Mouse (Mus musculus) common myeloid progenitor, adult 5-6 weeks (primary cell): ENCODE data around the gene Ip6k1. TPM values are rescaled to one million over a fixed set of nuclear protein-coding genes. Genes with fewer than 3 reads are reported as not detected.

ENCODE experiments used
- ATAC-seq: replicated peaks from 2 replicates; pipeline ENCODE4 v1.8.0; 2016; ENCODE audit warnings: low read depth, mild to moderate bottlenecking, moderate TSS enrichment, inconsistent platforms; ENCODE audit not compliant: poor library complexity, severe bottlenecking
- total RNA-seq: library from RNA; stranded (forward); fragments of 200-1000, 187-1606 nt; gene quantifications from 2 replicates; pipeline ENCODE4 v1.2.3, GENCODE M21; 2017

Gene Ip6k1
- total RNA-seq, 1 experiment from 2014 or later = 169 TPM

DNA sequence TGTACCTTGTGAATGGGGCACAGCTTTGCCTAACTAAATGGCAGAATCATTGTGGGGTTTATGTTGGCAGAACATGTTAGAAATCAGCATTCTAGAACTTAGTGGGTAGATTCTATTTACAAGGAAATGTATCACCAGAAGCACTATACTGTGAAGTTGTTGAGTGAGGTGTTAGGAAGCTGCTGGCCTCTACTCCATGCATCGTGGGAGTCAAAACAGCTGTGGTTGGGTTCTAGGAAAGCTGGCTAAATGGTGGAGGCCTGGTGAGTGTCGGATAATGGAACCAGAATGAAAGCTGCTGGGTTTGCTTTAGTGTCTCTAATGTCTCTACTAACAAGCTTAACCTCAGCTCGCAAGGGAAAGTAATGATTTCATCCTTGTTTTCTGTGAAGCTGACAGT is 14.8 kb downstream of the Ip6k1 start:
- no peak for ATAC-seq

DNA sequence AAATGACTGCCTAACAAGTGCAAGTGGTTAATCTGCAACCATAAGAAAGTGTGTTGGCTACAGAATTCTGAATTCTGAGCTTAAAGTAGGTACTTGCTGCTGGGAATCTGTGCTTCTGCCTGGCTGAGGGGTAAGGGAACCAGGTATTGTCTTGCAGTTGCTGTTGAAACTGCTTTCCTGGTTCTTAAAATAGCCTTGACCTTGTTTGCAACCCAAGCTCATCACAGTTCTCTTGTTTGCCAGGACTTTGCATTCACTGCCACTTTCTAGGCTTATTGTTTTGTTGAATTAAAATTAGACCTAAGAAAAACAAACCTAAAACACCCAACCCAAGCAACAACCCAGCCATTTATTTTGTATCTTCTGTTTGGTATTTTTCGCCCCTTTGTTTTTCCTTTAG is 18.4 kb downstream of the Ip6k1 start:
- ATAC-seq = no peak

DNA sequence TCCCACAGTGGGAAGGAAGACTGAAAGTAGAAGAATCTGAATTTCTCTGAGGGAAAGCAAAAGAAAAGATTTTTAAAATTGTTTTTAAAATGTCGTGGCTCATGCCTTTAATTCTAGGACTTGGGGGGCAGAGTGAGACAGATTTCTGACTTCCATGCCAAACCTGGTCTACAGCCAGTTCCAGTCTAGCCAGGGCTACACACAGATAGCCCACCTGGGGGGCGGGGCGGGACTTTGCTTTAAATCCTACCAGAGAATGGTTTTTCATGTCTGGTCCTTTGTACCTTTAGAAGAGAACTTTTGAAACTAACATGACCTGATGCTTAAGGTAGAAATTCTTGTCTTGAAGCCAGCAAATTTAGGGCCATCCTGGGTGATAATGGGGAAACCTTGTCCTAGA is 20.9 kb downstream of the Ip6k1 start:
- no peak for ATAC-seq

DNA sequence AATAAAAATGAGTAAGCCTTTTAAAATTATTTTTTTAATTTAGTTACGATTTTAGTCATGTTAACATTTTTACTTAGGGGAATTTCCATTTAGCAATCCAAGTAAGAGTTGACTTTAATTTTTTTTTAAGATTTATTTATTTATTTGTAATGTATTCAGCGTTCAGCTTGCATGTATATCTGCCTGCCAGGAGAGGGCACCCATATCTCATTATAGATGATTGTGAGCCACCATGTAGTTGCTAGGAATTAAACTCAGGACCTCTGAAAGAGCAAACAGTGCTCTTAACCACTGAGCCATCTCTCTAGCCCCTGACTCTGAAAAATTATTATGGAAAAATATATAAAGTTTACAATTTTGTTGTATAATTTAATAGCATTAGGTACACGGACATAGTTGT is 24.3 kb downstream of the Ip6k1 start:
- ATAC-seq = no peak

DNA sequence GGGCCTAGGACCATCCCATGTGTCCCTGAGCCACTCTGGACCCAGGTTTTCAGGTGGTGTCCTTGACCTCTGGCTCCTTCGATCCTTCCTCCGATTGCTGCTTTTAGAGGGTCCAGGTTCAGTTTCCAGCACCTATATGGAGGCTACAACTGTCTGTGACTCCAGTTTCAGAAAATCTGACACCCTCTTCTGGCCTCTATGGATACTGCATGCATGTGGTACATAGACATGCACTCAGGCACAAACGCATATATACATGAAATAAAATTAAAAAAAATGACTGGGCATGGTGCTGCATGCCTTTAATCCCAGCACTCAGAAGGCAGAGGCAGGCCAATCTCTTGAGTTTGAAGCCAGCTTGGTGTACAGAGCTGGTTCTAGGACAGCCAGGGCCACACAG is 25.6 kb downstream of the Ip6k1 start:
- ATAC-seq = no peak

DNA sequence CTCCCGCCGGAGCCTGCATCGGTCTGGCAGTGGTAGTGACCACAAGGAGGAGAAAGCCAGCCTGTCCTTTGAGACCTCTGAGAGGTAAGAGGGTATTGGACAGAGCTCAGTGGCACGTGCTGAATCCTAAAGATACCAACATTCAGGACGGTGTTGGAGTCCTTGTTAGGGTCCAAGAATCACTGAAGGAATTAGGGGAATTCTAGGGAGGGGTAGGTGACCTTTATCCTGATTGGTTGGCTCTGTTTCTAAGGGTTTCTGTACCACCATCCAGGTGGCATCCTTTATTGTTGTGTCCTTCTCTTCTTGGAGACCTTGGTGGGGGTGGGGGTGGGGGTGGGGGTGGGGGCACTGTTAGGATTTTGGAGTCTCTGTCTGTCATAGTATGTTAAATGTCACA is 29.8 kb downstream of the Ip6k1 start:
- no peak for ATAC-seq

DNA sequence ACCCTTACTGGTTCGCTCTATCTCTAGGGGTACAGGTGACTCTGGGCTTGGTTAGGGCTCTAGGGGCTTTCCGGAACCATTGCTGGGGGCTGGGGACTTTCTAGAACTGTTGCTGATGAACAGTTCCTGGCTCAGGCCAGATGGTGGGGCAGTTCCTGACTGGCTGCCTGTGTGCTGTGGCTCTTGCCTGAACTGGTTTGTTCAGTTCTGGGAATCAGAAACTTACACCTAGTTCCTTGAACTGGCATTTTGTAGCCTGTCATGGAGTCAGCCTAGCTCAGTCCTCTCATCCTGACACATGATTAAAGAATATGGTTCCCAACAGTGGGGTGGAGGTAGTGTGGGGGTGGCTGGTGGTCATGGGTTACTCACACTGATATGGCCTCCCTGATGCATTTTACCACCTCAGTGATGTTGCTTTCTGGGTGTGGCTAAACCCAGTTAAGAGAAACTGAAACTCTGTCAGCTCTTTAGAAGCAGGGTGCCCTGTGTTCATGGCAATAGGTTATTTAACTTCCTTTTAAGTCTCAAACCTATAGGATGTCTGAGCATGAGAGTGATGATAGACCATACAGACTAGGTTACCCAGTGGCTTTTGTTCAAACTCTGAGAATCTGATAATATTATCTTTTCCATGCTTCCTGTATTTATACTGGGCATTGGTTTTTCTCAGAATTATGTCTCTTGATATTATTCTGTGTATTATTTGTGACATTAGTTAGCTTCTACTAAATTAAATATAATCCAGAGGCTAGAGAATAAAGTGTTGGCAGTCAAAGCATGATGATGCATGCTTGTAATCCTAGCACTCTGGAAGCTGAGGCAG is 33.2 kb downstream of the Ip6k1 start:
- ATAC-seq = peak; percentile 42; the same call in 1 of the 2 replicates

DNA sequence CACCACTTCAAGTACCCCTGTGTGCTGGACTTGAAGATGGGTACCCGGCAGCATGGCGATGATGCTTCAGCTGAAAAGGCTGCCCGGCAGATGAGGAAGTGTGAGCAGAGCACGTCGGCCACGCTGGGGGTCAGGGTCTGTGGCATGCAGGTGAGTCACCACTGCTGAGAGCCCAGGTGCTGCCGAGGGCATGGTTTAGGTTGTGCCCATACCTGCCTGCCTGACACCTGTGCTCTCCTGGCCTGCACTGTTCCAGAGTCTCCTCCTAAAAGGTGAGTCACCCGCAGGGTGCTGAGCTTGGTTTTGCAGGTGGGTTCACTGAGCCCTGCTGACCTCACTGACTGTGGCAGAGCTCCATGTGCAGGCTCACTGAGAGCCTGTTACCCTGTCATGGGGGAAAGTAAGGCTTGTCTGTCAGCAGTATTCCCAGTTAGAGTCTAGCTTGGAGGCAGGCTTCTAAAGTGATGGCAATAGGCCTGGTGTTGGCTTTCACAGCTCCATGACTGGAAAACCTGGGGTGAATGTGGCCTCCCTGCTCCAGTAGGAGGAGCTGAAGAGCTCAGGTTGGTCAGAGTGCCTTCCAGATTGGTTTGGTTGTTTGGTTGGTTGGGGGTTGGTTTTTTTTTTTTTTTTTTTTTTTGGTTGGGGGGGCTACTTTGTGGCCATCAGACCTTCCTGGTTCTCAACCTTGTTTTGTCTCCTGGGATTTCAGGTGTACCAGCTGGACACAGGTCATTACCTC is 42.6 kb downstream of the Ip6k1 start:
- no peak for ATAC-seq

DNA sequence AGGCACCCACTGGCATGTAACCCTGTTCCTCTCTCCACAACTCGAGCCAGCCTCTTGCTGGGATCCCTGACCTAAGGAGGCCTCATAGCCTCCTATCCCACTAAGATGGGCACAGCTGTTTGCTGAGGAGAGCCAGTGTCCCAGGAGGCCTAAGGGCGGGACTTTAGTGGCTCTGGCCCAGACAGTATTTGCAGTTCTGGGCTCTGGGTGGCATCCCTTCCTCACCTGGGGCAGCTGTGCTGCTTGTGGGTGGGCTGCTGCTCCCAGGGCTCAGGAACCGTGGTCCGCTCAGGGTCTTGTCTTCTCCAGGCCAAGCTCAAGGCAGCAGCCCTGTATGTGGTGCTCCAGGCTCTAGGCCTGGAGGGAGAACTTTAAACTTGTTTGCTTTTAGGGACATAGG is 44.3 kb downstream of the Ip6k1 start:
- ATAC-seq = no peak

DNA sequence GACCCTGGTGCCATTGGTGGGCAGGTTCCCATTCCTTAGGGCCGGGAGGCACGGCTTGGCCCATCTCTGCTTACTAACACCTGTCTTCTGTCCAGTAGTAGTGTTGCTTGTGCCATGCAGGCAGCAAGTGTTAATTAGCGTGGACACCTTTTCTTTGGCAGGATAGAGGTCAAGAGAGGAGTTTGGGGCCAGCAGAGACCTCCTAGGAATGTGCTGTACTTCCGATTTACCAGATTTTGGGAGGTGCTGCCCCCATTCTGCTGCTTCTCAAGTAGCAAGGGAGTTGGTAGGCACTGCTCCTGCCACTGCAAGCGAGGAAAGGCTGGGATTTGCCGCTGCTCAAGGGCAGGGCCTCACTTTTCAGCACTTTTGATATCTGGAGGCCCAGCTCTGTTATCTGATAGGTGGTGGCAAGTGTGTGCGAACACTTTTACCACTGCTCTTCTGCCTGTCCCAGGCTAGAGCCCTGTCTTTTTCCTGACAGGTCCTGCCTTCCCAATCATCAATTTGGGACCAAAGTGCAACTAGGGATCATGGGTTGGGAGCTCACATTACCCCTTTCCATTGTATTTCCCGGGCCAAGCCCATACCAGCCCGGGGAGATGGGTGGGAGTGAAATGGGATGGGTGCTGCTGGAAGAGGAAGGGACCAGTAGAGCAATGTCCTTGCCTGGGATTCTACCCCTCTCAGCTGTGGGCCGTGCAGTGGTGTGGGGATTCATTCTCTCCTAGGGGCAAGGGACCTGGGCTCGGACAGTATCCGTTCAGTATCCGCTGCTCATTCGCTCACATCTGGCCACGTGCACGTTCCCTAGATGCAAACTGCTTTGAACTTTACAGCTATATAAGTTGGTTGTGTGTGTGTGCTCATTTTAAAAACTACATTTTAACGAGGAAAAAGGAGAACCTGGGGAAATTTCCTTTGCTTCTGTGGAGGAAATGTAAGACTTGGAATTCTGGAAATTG is 45.6 kb downstream of the Ip6k1 start:
- ATAC-seq = no peak

DNA sequence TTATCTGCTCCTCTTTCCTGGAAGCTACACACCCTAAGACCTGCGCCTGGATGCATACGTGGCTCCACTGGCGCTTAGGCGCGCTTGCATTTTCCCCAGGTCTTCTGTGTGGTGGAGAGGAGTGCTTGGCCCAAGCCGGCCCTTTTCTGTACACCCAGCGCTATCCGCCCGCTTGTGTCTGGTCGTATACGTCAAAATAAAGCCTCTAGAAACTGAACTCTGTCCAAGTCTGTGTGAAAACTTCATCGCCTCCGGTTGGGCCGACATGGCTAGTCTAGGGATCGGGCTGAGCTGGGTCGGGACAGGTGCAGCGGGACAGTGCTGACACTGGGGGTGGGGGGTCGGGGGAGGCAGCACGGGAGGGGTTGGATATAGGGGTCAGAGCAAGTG is 46.3 kb downstream of the Ip6k1 start:
- ATAC-seq = peak; percentile 1; the same call in 1 of the 2 replicates

DNA sequence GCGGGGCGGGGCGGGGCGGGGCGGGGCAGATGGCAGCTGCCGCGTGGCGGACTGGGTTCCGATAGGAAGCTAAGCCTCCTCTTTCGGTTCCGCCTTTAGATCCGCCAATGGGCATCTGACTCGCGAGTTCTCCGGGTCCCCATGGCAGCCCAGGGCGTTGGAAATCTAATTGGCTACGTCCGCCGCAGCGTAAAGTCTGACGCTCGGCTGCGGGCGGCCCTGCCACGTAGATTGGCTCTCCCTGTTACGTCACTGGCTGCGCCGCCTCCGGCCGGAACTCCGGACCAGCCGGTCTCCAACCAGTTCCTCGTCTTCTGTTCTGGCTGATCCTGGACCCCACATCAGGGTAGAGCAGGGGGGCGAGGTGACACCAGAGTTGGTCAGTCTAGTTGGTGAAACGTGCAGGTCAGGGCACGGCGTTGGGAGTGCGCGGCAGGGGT is 46.7 kb downstream of the Ip6k1 start, which contains the start of gene Gmppb:
Gene Gmppb (plus strand): TSS at position 227 of the 440 bp plus-strand sequence.
- ATAC-seq = peak; percentile 80

DNA sequence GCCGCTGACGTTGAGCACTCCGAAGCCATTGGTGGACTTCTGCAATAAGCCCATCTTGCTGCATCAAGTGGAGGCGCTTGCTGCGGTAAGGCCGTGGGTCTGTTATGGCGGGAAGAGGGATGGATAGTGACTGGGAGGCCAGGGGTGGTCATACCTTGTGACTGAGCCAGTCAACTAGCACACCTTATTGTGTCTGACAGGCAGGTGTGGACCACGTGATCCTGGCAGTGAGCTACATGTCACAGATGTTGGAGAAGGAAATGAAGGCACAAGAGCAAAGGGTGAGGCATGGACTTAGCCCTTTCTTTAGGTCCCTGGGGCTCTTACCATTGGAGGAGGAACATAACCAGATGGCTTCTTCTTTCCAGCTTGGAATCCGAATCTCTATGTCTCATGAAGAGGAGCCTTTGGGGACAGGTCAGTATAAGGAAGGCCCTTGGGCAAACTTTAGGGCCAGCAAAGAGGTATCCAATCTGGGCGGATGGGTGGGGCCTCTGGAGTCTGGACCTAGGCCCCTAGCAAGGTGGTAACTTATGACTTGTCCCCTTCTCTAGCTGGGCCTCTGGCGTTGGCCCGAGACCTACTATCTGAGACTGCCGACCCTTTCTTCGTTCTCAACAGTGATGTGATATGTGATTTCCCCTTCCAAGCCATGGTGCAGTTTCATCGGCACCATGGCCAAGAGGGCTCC is 47.4 kb downstream of the Ip6k1 start:
- ATAC-seq = peak; percentile 6; the same call in 1 of the 2 replicates

DNA sequence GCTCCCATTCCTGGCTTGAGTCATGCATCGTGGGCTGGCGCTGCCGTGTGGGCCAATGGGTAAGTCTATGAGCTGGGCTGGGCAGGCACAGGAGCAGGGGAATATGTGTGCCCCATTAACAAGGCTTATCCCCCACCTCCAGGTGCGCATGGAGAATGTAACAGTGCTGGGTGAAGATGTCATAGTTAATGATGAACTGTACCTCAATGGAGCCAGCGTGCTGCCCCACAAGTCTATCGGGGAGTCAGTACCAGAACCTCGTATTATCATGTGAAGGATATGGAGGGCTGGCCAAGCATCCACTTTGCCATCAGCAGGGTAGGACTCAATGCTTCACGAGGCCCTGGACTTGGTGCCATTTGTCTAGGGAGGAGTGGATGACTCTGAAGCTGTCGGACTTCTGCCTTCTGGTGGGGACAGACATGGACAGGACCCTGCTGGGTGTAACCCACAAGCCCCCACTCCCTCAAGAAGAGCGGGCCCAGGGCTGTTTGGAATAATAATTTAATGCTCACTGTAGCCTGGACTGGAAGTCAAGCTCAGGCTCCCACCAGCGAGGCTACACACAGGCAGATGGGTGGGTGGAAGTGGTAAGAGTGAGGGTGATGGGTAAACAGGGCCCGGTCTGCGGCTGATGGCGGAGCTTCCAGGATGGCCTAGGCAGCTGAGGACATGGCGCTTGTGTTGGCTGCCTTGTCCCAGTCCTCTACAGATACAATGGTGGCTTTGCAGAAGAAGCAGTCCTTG is 49.1 kb downstream of the Ip6k1 start:
- no peak for ATAC-seq

DNA sequence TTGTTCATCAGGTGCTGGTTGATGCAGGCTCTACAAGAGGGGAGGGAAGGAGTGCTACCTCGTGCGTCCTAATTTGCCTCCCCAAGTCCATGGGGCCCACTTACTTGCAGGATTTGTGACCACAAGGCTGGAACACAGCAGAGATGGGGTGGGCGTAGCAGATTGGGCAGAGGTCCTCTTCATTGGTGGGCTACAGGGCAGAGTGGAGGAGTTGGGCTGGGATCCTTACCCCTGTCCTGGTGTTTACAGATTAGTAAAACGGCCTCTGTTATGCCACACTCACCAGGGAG is 49.6 kb downstream of the Ip6k1 start:
- ATAC-seq = no peak

DNA sequence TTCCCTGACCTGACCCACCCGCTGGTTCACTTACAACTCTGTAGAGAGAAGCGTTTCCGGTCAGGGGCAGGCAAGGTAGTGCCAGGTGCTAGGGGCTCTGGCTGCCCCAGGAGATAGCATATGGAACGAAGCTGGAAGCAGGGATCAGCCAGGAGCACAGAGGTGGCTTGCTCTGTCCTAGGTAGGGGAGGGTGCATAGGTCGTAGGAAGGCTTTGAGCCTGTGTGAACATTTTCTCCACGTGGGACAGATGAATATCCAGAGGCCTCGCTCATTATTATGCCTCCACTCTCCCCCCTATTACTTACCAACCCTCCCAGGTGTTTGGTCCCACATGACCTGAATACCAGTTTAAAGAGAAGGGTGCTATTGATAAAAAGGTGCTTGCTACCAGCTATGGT is 50.1 kb downstream of the Ip6k1 start:
- ATAC-seq = no peak

DNA sequence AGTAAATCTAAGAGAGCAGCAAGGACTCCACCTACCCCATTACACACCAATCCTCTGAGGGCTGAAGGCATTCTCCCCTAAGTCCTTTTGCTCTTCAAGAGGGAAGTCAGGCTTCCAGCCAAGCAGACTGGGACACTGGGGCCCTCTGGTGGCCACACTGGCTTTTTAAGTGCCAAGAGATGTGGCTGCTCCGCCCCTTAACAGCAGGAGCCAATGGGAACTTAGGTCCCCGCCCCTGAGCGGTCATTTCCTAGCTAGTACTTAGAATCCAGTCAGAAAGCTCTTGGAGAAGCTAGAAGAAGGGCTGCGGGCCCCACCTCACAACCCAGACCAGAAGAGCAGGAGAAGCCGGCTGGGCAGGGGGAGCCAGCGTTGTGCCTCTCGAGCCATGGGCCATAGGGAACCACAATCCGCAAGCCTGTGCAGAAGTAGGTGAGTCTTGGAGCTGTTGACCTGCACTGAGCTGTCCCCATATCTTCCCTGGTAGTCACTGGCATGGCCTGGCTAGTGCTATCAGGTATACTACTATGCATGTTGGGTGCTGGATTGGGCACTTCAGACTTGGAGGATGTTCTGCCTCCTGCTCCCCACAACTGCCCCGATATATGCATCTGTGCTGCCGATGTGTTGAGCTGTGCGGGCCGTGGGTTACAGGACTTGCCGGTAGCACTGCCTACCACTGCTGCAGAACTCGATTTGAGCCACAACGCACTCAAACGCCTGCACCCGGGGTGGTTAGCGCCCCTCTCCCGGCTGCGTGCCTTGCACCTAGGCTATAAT is 50.8 kb downstream of the Ip6k1 start, which contains the start of gene Amigo3:
Gene Amigo3 (plus strand): TSS at position 275 of the 780 bp plus-strand sequence.
- ATAC-seq = peak; percentile 75

DNA sequence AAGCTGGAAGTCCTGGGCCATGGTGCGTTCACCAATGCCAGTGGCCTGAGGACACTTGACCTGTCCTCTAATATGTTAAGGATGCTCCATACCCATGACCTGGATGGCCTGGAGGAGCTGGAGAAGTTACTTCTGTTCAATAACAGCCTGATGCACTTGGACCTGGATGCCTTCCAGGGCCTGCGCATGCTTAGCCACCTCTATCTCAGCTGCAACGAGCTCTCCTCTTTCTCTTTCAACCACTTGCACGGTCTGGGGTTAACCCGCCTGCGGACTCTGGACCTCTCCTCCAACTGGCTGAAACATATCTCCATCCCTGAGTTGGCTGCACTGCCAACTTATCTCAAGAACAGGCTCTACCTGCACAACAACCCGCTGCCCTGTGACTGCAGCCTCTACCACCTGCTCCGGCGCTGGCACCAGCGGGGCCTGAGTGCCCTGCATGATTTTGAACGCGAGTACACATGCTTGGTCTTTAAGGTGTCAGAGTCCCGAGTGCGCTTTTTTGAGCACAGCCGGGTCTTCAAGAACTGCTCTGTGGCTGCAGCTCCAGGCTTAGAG is 51.4 kb downstream of the Ip6k1 start:
- ATAC-seq = no peak
